Mouse (Mus musculus): Measurements from ENCODE around the gene Hipk3. TPM values are rescaled to one million over a fixed set of nuclear protein-coding genes. Genes with fewer than 3 reads are reported as not detected.
A peak's percentile ranks its signal among the peaks of the same experiment; 100 is the strongest.

Gene Hipk3
- total RNA-seq (2021): 100 to 1,000 TPM; 221 to 237 TPM

- peak; percentile 88 for DNase-seq
These were observed at the start of gene Hipk3 for GRCm38 (mm10) chr2:104493951-104494800. TSS of gene Hipk3 (minus strand) at chr2:104494446.

- DNase-seq: no peak
These were observed 46.0 kb upstream of the Hipk3 start for GRCm38 (mm10) chr2:104540286-104540685.

- no peak for DNase-seq
These were observed 40.5 kb upstream of the Hipk3 start for GRCm38 (mm10) chr2:104534751-104535150.

GRCm38 (mm10) chr2:104532548-104532947 is 38.3 kb upstream of the Hipk3 start:
- no peak for DNase-seq

- no peak for DNase-seq
These were observed 32.3 kb upstream of the Hipk3 start for GRCm38 (mm10) chr2:104526559-104526958.

- DNase-seq: peak; percentile 39
These were observed 31.3 kb upstream of the Hipk3 start for GRCm38 (mm10) chr2:104525506-104525905.

- no peak for DNase-seq
These were observed 17.4 kb upstream of the Hipk3 start for GRCm38 (mm10) chr2:104511622-104512021.

GRCm38 (mm10) chr2:104502388-104502787 is 8.1 kb upstream of the Hipk3 start:
- DNase-seq: no peak

GRCm38 (mm10) chr2:104501091-104501490 is 6.8 kb upstream of the Hipk3 start:
- DNase-seq: no peak

- no peak for DNase-seq
These were observed 3.5 kb upstream of the Hipk3 start for GRCm38 (mm10) chr2:104497771-104498170.

GRCm38 (mm10) chr2:104497231-104497630 is 3.0 kb upstream of the Hipk3 start:
- no peak for DNase-seq

GRCm38 (mm10) chr2:104496206-104496605 is 2.0 kb upstream of the Hipk3 start:
- no peak for DNase-seq

- DNase-seq: no peak
These were observed 547 bp upstream of the Hipk3 start for GRCm38 (mm10) chr2:104494801-104495185.

- DNase-seq: peak; percentile 86
These were observed 960 bp downstream of the Hipk3 start for GRCm38 (mm10) chr2:104493021-104493950.

- no peak for DNase-seq
These were observed 2.9 kb downstream of the Hipk3 start for GRCm38 (mm10) chr2:104491221-104491795.

GRCm38 (mm10) chr2:104490761-104491160 is 3.5 kb downstream of the Hipk3 start:
- DNase-seq: no peak

GRCm38 (mm10) chr2:104489851-104490250 is 4.4 kb downstream of the Hipk3 start:
- no peak for DNase-seq

GRCm38 (mm10) chr2:104484438-104484837 is 9.8 kb downstream of the Hipk3 start:
- no peak for DNase-seq

GRCm38 (mm10) chr2:104482156-104482555 is 12.1 kb downstream of the Hipk3 start:
- DNase-seq: no peak

GRCm38 (mm10) chr2:104479054-104479453 is 15.2 kb downstream of the Hipk3 start:
- no peak for DNase-seq

GRCm38 (mm10) chr2:104477398-104478015 is 16.7 kb downstream of the Hipk3 start:
- DNase-seq: no peak

GRCm38 (mm10) chr2:104472056-104472455 is 22.2 kb downstream of the Hipk3 start:
- no peak for DNase-seq

Data from heart, postnatal 4 days (tissue).